Mouse (Mus musculus): Measurements from ENCODE around the gene Gm12166.
A peak's percentile ranks its signal among the peaks of the same experiment; 100 is the strongest.

Gene Gm12166

DNA sequence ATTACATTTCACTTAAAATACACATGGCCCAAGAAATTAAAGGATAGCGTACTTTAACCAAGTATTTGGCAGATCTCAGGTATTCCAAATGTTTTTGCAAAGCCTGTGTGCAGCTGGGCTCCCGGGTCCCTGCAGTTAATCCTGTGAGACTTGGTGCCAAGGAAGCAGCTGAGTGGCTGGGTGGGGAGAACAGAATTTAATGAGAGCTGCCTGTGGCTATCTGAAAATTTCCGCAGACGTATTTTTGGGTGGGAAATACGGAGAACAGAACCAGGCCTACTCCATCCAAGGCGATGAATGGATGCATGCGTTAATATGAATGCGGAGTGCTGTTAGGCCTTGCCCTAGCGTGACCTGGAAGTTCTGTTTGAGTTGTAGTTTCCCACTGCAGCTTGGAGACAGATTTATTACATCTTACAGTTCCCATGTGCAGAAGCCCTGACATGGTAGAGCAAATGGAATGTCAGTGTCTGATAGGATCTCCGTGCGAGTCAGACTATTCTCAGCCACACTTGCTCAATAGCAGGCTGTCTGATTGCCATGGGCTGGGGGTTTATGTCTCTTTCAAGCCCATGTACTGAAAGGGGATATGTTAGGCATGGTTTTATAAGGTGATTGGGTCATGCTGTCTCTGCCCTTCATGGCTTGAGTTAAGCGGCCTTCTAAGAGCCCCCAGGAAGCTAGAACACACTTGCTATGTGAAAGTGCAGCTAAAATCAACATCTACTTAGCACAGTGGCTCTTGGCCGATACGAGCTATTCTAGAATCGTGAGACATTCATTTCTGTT lies 21.1 kb upstream of the Gm12166 start:
- DNase-seq (ENCODE audit: low spot score in 2 of 2): no peak

DNA sequence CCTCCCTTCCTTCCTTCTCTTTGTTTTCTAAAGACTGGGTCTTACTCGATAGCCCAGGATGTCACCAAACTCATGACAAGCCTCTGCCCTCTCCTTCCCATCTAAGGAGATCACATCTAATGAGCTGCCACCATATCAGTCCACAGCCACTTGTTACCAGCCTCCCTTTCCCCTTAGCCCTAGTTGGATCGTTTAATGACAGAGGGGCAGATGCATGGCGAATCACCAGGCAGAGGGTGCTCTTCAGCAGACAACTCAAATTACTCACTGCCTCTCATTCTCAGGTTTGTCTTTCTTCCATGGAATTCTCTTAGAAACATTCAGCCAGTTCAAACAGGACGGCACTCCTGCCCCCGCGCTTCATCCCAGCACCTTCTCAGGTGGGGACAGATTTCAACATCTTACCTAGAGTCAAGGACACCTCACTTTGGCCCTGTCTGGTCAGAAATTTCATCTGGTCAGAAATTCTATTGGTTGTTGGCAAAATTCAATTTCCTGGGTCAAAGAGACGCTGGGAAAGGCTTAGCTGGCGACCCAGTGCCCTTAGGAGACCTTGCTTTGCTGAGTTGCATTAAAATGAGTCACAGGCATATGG lies 20.4 kb upstream of the Gm12166 start:
- DNase-seq (ENCODE audit: low spot score in 2 of 2): no peak

DNA sequence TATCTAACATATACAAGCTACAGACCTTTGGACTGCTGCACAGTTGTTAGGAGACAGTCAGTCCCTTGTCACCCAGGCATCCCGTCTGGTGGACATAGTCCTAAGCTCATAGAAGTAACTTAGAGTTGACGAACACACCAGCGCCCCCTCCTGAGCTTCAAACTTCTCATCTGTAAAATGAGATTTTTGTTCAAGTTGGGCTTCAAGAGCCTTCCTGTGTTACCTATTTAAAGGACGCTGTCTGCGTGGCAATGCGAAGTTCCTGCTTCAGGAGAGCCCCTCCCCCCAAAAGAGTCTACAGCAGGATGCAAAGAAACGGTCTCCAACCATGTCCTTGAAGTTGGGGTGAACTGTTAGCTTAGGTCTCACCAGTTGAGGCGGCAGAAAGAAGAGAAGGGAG lies 18.7 kb upstream of the Gm12166 start:
- DNase-seq (ENCODE audit: low spot score in 2 of 2): no peak

DNA sequence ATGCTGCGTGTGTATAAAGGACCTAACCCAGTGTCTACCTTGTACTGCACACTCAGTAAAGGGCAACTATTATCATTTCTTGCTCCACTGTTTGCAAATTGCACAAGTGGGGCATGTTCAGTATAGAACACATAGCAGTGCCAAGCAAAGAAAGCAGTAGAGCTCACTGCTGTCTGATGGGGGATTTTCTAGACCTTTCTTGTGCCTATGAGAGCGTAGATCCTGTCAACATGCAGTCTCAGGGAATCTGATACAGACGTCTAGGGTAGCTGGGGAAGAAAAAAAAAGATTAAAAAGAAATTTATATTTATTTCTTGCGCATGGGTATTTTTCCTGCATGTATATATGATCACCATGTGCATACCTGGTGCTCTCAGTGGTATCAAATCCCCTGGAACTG lies 18.0 kb upstream of the Gm12166 start:
- DNase-seq (ENCODE audit: low spot score in 2 of 2): no peak

DNA sequence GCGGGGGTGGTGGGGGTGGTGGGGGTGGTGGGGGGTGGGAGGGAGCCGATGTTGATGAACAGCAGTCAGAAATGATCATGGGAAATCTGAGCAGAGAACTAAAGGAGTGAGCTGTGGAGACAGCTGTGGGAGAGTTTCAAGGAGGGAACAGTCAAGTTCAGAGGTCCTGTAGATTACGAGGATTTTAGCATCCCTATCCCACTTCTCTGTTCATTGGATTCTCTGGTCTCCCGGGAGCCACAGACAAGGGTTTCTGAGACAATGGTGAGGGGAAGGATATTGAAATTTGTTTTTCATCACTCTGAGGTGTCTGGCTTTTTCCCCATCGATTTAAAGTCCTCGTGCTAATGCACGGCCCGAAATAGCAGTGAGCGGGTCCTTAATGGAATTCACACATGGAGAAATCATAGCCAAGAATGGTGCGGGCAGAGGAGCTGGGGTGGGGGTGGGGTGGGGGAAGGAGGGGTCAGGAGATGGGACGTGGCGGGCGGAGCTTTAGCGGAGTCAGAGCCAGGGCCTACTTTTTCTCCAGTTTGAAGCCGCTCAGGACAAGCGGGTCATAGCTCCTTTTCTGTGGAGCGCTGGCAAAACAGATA lies 17.4 kb upstream of the Gm12166 start:
- DNase-seq (ENCODE audit: low spot score in 2 of 2): no peak

DNA sequence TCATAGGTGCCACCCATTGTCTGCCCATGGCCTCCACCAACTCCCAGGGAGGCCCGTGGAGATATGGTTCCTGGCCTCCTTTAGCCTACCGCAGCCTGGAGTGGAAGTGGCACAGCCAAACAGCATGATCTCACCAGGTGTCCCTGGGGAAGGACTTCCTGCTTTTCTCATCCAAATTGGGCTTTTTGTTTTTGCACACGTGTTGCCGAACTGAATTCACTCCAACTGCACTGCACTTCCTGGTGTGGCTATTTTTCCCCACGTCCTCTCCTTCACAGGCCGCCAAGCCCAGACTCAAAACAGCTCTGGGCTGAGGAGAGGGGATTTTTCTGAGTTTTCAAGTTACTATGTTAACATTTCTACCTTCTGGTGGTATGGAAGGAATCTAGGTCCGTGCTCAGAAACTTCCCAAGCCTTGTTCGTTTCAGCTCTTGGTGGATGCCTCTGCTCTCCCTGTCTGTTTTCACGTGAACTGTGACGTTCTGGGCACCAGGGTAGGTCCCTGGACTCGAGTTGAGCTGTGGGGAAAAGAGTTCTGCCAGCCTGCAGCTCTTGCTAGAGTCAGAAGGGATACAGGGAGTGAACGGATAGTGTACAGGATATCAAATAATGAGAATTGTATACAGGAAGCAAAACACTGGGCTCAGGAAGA lies 16.8 kb upstream of the Gm12166 start:
- DNase-seq (ENCODE audit: low spot score in 2 of 2): no peak

DNA sequence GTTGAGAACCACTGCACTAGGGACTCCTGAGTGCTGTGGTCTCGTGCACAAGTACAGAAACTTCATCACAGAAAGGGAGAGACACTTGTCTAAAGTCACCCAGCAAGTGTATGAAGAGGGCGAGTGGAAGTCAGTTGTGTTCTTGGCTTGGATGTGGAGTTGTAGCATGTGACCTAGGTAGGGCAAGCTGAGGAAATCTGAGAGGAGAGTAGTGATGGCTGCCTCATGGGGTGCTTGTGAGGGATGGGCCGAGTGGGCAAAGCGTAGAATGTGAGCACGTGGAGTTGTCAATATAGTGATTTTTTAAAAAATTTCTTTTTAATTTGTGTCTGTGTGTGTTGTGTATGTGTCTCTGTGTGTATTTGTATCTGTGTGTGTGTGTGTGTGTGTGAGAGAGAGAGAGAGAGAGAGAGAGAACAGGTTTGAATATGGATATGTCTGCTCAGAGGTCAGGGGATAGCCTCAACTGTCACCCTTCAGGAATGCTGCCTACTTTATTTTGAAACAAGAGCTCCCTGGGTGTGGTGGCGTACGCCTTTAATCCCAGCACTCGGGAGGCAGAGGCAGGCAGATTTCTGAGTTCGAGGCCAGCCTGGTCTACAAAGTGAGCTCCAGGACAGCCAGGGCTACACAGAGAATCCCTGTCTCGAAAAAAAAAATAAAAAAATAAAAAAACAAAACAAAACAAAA lies 15.4 kb upstream of the Gm12166 start:
- DNase-seq (ENCODE audit: low spot score in 2 of 2): no peak

DNA sequence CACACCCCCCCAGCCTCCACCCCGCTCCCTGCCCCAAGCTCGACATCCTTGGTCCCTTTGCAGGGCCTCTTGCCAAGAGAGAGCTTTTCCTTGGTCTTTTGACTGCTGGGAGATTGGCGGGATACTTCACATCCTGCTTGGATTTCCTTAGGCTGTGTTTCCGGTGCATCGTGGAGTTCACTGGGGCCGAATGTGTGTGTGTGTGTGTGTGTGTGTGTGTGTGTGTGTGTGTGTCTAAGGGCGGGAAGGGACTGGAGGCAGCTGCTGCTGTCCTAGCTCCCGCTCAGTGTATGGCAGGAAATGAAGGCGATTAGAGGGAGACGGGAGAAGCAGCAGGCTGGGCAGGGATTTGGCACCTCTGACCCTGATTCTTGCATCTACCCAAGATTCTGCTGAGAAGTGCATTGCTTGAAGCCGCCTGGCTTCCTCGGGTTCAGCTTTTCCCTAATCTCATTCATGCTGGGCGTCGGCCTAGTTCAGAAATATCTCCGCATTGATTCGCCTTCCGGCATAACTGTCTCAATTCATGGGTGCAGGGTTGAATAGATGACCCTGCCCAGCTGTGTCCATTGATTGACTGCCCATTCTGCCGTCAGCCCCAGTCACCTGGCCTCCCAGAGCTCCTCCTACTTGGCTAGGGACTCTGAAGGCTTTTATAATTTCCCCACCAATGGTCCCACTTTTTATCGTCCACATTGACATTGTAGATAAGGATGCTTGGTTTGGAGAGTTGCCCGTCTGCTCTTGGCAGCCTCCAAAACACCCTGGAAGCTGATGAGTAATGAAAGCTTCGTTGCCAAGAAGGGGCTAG lies 13.3 kb upstream of the Gm12166 start:
- no peak for DNase-seq (ENCODE audit: low spot score in 2 of 2)

DNA sequence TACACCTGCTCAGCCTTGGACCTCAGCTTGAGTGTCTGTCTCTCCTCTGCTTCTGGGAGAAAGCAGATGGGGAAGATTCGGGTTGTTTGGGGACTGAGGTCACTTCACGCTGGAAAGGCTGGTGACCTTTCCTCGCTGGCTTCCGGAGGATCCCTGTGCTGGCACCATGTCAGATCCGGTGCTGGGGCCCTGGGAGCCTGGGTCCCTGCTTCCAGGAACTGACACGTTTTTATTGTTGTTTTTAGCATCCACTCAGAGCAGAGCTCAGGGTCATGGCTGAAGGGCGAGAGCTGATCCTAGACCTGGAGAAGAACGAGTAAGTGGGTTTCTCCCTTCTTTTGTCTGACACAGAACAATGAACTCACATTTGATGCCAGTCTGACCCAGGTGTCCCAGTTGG lies 12.6 kb upstream of the Gm12166 start:
- no peak for DNase-seq (ENCODE audit: low spot score in 2 of 2)

DNA sequence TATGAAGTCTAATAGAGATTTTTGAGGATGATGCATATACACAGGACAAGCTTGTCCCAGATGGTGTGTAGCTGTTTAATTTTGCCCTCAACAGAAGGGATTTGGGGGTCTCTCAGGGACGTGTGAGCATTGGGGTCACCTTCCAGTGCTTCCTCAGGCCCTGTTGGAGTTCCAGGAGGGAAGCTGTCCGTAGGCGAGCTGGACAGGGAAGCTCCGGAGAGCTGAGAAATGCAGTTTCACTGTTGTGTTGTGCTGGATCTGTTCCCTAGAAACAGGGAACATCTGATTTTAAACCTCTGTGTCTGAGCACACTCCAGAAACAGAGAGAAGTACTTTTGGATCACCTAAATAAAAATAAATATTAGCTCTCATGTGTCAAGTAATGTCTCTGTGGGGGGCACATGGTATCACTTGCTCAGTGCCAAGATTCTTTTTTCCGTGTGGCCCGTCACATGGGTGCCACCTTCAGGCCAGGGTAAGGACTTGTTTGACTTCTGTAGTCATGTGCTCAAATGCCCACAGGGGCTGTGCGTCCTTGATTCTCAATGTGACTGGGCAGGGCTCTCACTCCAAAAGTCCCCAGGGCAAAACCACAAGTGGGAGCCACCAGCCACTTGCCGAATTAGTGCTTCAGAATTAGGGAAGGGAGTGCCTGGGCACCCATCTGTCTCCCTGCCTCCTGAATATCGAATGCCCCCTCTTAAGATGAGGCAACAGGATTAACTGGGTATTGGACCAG lies 11.0 kb upstream of the Gm12166 start:
- no peak for DNase-seq (ENCODE audit: low spot score in 2 of 2)

DNA sequence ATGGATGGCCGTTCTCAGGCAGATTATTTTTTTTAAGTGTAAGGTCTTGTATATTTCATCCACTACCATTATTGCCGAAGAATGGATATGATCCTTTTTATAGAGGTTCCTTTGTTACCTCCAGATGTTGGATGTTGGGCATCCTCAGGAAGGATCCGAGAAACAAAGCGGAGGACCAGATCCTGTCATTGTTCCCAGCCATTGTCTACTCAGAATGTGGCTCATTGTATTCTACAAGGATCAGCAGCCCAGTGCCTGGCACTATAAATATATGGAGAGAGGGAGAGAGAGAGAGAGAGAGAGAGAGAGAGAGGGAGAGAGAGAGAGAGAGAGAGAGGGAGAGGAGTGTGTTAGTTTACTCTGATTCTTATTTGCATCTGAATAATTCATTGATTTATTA lies 10.4 kb upstream of the Gm12166 start:
- no peak for DNase-seq (ENCODE audit: low spot score in 2 of 2)

DNA sequence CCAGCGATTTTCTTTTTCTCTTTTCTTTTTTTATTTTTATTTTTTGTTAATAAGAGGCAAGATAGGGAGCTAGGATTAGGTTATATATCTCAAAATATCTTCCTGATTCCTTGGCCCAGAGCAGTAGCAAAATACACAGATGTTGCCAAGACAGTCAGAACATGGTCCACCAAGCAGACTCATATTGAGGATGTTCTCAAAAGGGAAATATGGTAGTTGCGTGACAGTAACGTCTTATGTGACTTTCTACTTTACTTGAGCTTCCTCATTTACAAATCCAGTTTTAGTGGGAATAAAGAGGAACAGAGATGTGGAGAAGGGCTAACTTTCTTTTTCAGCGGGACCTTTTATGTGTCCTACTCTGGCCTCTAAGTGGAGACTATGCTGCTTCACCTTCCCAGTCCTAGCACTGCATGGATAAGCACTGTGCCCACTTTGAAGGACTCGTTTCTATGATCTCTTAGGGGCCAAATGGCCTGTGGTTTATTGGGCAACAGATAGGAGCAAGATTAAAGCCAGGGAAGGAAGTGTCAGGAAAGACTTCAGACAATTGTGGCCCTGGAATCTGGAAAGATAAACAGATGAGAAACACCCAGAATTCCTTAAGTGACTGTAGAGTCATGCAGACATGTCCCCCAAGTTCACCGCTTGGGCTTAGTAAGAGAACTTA lies 9.8 kb upstream of the Gm12166 start:
- no peak for DNase-seq (ENCODE audit: low spot score in 2 of 2)

DNA sequence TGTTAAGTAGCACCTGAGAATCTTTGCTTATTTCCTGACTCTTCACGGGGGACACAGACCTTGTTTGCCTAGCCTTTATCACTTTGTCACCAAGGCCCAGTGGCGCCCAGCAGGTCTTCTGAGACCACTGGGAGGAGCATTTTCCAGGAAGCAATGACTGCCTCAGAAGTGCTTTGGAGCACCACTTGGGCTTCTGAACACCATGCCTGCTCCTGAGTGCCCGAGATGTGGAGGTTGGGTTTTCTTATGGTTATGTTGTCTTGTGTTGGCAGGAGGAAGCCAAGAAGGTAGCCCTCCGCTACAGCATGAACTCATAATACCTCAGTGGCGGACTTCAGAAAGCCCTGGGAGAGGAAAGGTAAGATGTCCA lies 8.5 kb upstream of the Gm12166 start:
- no peak for DNase-seq (ENCODE audit: low spot score in 2 of 2)

DNA sequence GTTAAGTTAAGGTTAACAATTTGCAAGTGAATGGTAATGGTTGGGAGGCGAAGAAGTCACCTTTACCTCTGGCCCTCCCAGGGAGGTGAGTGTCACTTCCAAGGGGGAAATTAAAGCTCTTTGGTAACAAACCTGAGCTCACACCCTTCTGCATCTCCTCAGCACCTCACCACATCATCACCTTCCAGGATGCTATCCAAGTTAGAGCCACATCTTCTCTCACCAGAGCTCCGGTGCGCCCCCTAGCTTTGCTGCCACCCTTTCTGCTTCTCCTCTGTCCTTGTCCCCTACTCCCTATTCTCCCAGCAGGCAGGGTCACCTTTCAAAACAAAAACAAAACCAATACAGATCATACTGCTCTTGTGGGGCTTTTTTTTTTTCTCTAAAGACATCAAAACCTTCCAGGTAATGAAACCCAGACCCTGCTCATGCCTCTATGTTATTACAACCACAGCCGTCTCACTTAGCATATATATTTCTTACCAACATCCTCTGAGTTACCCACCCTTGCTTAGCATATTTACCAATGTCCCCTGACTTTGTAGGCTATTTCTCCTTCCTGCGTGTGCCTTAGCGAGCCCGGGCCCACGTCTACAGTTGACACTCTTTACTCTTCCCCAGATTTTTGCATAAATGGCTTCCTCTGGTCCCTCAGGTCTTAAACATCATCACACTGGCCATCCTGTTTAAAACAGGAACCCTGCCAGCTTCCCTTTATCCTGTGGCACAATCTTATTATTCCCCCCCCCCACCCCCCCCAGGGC lies 7.9 kb upstream of the Gm12166 start:
- no peak for DNase-seq (ENCODE audit: low spot score in 2 of 2)

DNA sequence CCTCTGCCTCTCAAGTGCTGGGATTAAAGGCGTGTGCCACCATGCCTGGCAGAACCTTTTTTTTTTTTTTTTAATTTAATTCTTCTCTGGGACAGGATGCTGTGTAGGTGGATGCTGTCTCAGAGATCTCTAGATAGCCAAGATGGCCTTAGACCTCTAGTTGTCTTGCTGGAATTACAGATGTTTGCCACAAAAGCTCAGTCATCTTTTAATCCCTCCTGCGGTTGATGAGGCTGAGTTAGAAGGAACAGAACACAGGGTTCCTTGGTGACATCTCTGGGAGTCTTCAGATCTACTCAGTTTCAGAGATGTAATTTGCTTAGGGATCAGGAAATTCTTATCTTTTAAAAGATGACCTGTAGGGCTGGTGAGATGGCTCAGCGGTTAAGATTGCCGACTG lies 6.8 kb upstream of the Gm12166 start:
- DNase-seq (ENCODE audit: low spot score in 2 of 2): no peak

DNA sequence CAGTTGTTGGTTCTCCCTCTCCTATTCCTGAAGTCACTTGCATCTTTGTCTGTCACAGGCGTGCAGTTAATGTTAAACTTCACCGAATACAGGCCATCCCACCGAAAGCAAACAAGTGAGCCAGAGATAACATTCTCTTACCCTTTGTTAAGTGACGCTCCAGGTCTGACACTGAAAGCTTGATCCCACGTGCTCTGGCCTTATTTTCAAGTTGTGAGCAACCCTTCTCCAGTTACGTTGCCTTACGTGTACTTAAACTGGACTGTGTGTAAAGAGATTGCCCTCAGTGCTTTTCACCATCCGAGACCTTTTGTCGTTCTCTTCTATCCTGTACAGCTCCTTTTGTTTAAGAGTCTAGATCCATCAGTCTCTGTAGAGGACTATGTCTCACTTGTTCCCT lies 5.9 kb upstream of the Gm12166 start:
- no peak for DNase-seq (ENCODE audit: low spot score in 2 of 2)

DNA sequence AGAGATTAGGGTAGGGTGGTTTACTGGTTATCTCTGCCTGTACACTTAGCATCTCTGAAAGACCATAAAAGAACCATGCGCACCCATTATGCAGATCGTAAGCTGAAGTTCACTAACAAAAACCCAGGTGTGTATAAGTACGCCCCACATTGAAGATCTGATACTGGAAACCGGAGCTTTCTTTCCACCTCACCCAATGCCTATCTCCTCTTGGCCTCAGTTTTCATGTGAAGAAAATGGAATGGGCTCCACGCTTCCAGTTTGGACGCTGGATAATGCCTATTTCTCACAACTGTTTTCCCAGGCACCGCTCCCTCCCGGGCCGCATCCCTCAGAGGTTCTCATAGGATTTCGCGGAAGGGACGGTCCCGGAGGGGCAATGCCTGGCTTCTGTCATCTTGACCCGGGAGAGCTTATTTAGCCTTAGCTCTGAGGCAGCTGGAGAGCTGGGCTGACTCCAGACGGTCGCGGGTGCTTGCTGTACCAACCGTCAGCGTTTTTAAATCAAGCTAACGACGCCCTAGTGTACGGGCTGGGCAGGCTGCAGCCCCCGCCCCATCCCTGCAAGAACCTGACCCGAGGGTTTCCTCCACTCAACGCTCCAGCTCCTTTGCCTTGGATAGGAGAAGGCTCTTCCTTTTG lies 4.8 kb upstream of the Gm12166 start:
- no peak for DNase-seq (ENCODE audit: low spot score in 2 of 2)

DNA sequence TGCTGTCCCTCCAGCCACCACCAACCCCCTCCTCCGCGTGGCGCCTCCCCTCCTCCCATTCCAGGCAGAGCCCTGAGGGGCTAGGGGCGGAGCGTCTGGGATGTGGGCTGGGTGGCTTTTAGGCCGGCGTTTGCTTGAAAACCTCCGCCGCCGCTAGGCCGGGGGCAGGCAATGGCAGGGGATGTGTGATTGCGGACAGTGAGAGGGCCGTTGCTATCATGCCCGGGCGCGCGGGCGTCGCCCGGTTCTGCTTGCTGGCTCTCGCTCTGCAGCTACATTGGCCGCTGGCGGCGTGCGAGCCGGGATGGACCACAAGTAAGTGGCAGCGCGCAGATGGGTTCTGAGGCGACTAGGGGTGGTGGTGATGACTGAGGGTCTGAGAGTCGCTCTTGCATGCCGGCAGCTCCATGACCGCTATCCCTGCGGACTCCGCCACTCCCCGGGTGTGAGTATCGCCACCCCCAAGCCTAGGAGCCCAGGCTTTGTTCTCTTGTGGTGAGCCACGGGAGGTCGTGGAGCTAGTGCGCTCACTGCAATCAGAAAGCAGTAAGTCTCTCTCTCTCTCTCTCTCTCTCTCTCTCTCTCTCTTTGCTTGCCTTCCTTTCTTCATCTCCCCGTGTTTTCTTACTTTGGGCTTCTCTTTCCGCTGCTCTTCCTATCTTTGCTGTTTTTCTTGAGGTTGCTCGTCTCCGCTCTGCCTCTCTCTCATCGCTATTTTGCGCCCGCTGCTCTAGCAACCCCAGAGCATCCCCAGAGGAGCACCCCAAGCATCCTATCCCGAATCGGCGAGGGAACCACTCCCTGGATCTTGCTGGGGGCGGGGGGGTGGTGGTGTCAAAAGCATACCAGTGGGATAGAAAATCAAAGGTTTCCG lies 4.0 kb upstream of the Gm12166 start, which contains the start of gene Adam19:
Gene Adam19 (plus strand): TSS at position 97 of the 874 bp plus-strand sequence.
- peak; percentile 44 to 60 for DNase-seq (ENCODE audit: low spot score in 2 of 2)
